7 mouse cellular contexts compared by ENCODE assay signal in genomic region chr8:114933248-114933647, GRCm38 (mm10).
DNase-seq lines count a peak whose midpoint lies in the region; TF ChIP-seq lines count a peak whose summit lies in the region.

No protein-coding gene starts in this region.

- DNase-seq in layer of hippocampus, adult 2 months (ENCODE audit: low spot score in 2 of 2) = no peak
- DNase-seq in layer of hippocampus, postnatal 25 days (ENCODE audit: extremely low spot score in 1 of 2, low spot score in 1 of 2) = no peak
- DNase-seq in CD8-positive naive resting alpha-beta T cell, adult 2 months (ENCODE audit: low read depth in 2 of 2, low spot score in 2 of 2) = peak; percentile 5 to 9
- peak; percentile 21 for DNase-seq in NIH3T3 (ENCODE audit: low read depth)
- peak; percentile 12 for DNase-seq in lung, postnatal 14 days
- no peak for DNase-seq in left cerebral cortex, postnatal 4 days
- DNase-seq in frontal cortex, postnatal 36 days (ENCODE audit: low spot score in 2 of 2) = no peak

- no peak overlapping the region for H3K4me3 ChIP-seq in layer of hippocampus, adult 2 months

- TF ChIP-seq CTCF in layer of hippocampus, adult 2 months (conservative IDR thresholded peaks at IDR 0.05) = peak; percentile 76

- intact Hi-C loops in left cerebral cortex, postnatal 4 days (cut with DNase I) = no loop called here

- H3K27ac ChIP-seq in layer of hippocampus, adult 2 months = no peak overlapping the region

Comparison
In these comparisons a context has a peak if more than half of its experiments do, and no peak if none do; other contexts are left out.
1. DNase-seq: peak in CD8-positive naive resting alpha-beta T cell, adult 2 months (2 of 2), NIH3T3 (single experiment) and lung, postnatal 14 days (single experiment); none in layer of hippocampus, adult 2 months (0 of 2), layer of hippocampus, postnatal 25 days (0 of 2), left cerebral cortex, postnatal 4 days (single experiment) and frontal cortex, postnatal 36 days (0 of 2).